In genomic region chr4:117279253-117279642, GRCm38 (mm10) we compare ENCODE assay signal across 28 mouse cellular contexts. TPM values are rescaled to one million over a fixed set of nuclear protein-coding genes. Genes with fewer than 3 reads are reported as not detected.
DNase-seq lines count a peak whose midpoint lies in the region; ATAC-seq and TF ChIP-seq lines count a peak whose summit lies in the region.
"Had no signal": no experiment of that assay in that cellular context is flagged by ENCODE, and none has a peak within 500 bp of the region (broad histone marks: within the 10 kb centered on the region; RNA-seq: fewer than 3 reads in every experiment).

No protein-coding gene starts in this region.

- dilution Hi-C loops in CH12.LX (cut with MboI; ENCODE audit: extremely low pct_ligation_motif_present, extremely low pct_unique_long_range_greater_than_20kb, low sequenced_read_pairs): no loop called here

- no peak for TF ChIP-seq CTCF in hindbrain, postnatal 0 days (IDR thresholded peaks at IDR 0.05; ENCODE audit: low read depth)
- no peak for TF ChIP-seq CTCF in liver, adult 2 months (IDR thresholded peaks at IDR 0.05; ENCODE audit: low read depth, low read length)
- TF ChIP-seq CTCF in CH12.LX (conservative IDR thresholded peaks at IDR 0.05 in 1 of 2, IDR thresholded peaks at IDR 0.05 in 1 of 2; ENCODE audit: low read depth in 2 of 2, low read length in 2 of 2): no peak

- H3K9ac ChIP-seq in hindbrain, postnatal 0 days (replicated peaks; ENCODE audit: low read length): no peak overlapping the region
- H3K9ac ChIP-seq in liver, adult 2 months (ENCODE audit: low read depth, low read length): no peak overlapping the region
- H3K9ac ChIP-seq in liver, embryonic 12.5 days: no peak overlapping the region
- no peak overlapping the region for H3K9ac ChIP-seq in CH12.LX (ENCODE audit: insufficient read depth, low read depth)
- H3K9ac ChIP-seq: embryonic facial prominence, embryonic 12.5 days; embryonic facial prominence, embryonic 15.5 days; forebrain, postnatal 0 days; hindbrain, embryonic 15.5 days had no signal

- H3K4me1 ChIP-seq in hindbrain, embryonic 10.5 days (replicated peaks): peaks cover 78% of the 10 kb centered on the region
- H3K4me1 ChIP-seq in hindbrain, postnatal 0 days (ENCODE audit: insufficient read depth, low read length): peaks cover 6% of the 10 kb centered on the region
- H3K4me1 ChIP-seq in liver, adult 2 months (ENCODE audit: control insufficient read depth, insufficient read depth, low read length): peaks cover 33% of the 10 kb centered on the region
- H3K4me1 ChIP-seq in liver, embryonic 12.5 days: peaks cover 15% of the 10 kb centered on the region
- peaks cover 11 to 31% of the 10 kb centered on the region in 2 experiments for H3K4me1 ChIP-seq in CH12.LX (ENCODE audit: control insufficient read depth in 1 of 2, insufficient read depth in 2 of 2)

- DNase-seq in hindbrain, embryonic 10.5 days (ENCODE audit: low spot score): no peak
- DNase-seq in hindbrain, postnatal 0 days (ENCODE audit: low spot score): no peak
- no peak for DNase-seq in liver, adult 2 months (ENCODE audit: extremely low read depth, low read depth, low spot score)
- DNase-seq in CH12.LX (ENCODE audit: extremely low read depth) (no peak), MN1 (ENCODE audit: low spot score) (peak; percentile 38)
- DNase-seq: adrenal gland, postnatal 10 days; cerebellum, adult 18-20 months; cerebellum, adult 9-10 months; cerebellum, postnatal 14 days; forebrain, postnatal 0 days; gastrocnemius, postnatal 10 days; gastrocnemius, postnatal 36 days; heart, adult 2 months; heart, postnatal 36 days had no signal

- peaks cover 100% of the 10 kb centered on the region for H3K36me3 ChIP-seq in hindbrain, embryonic 10.5 days
- peaks cover 34% of the 10 kb centered on the region; the same call in 1 of the 2 replicates for H3K36me3 ChIP-seq in hindbrain, postnatal 0 days (ENCODE audit: insufficient read depth, low read length)
- peaks cover 11% of the 10 kb centered on the region for H3K36me3 ChIP-seq in liver, adult 2 months (ENCODE audit: control insufficient read depth, insufficient read depth, low read length)
- peaks cover 100% of the 10 kb centered on the region for H3K36me3 ChIP-seq in liver, embryonic 12.5 days
- peaks cover 80 to 100% of the 10 kb centered on the region in 2 experiments for H3K36me3 ChIP-seq in CH12.LX (replicated peaks in 1 of 2; ENCODE audit: control insufficient read depth in 1 of 2, insufficient read depth in 1 of 2, low read length in 1 of 2)

- H3K4me2 ChIP-seq in hindbrain, postnatal 0 days (ENCODE audit: low read depth, low read length): no peak overlapping the region
- no peak overlapping the region for H3K4me2 ChIP-seq in liver, embryonic 12.5 days
- no peak overlapping the region for H3K4me2 ChIP-seq in CH12.LX (ENCODE audit: insufficient read depth, low read depth, poor library complexity, severe bottlenecking)
- H3K4me2 ChIP-seq: embryonic facial prominence, embryonic 12.5 days; embryonic facial prominence, embryonic 15.5 days; hindbrain, embryonic 15.5 days had no signal

- no peak overlapping the region for H3K4me3 ChIP-seq in hindbrain, embryonic 10.5 days
- no peak overlapping the region for H3K4me3 ChIP-seq in hindbrain, postnatal 0 days (ENCODE audit: low read length)
- H3K4me3 ChIP-seq in liver, adult 2 months (ENCODE audit: insufficient read depth, low read depth, low read length): no peak overlapping the region
- no peak overlapping the region for H3K4me3 ChIP-seq in liver, embryonic 12.5 days
- peak overlapping the region in 1 of 3 experiments; percentile 11 for H3K4me3 ChIP-seq in CH12.LX (replicated peaks in 1 of 3; ENCODE audit: low read depth in 2 of 3, low read length in 2 of 3, poor library complexity in 1 of 3)
- H3K4me3 ChIP-seq: embryonic facial prominence, embryonic 12.5 days; embryonic facial prominence, embryonic 15.5 days; heart, adult 2 months; heart, embryonic 10.5 days; hindbrain, embryonic 15.5 days had no signal

- H3K79me2 ChIP-seq in liver, adult 2 months (ENCODE audit: control insufficient read depth, insufficient read depth, low read length): no peaks in the 10 kb centered on the region
- no peaks in the 10 kb centered on the region for H3K79me2 ChIP-seq in CH12.LX (replicated peaks; ENCODE audit: control insufficient read depth, extremely low read depth, insufficient read depth, poor library complexity, severe bottlenecking)

- no peak for TF ChIP-seq EP300 in CH12.LX (IDR thresholded peaks at IDR 0.05; ENCODE audit: low read length)

- 86% methylated on average over 2 of the region's 2 CpGs for WGBS in hindbrain, embryonic 10.5 days
- 77% methylated on average over 2 of the region's 2 CpGs for WGBS in hindbrain, postnatal 0 days
- 82% methylated on average over 2 of the region's 2 CpGs for WGBS in liver, adult 2 months
- 81% methylated on average over 2 of the region's 2 CpGs for WGBS in liver, embryonic 12.5 days (ENCODE audit: insufficient replicate concordance)

- ATAC-seq in hindbrain, postnatal 0 days: no peak
- no peak for ATAC-seq in liver, embryonic 12.5 days
- ATAC-seq: CD4-positive, CD25-positive, alpha-beta regulatory T cell, adult 4 months; forebrain, embryonic 14.5 days; forebrain, postnatal 0 days; inflammation-experienced regulatory T-cells, adult 6 months; intestine, embryonic 16.5 days had no signal

- H3K9me3 ChIP-seq in hindbrain, embryonic 10.5 days: peaks cover 8% of the 10 kb centered on the region
- H3K9me3 ChIP-seq in hindbrain, postnatal 0 days (ENCODE audit: low read length): no peaks in the 10 kb centered on the region
- H3K9me3 ChIP-seq in liver, embryonic 12.5 days (replicated peaks): peaks cover 6% of the 10 kb centered on the region
- peaks cover 30% of the 10 kb centered on the region for H3K9me3 ChIP-seq in CH12.LX (replicated peaks; ENCODE audit: low read length)
- H3K9me3 ChIP-seq: embryonic facial prominence, embryonic 15.5 days; hindbrain, embryonic 15.5 days had no signal

- in situ Hi-C loops in CH12.LX (cut with MboI; ENCODE audit: low pct_ligation_motif_present, low pct_unique_long_range_greater_than_20kb, low sequenced_read_pairs): no loop called here

- H3K27me3 ChIP-seq in hindbrain, embryonic 10.5 days (ENCODE audit: insufficient read depth, poor library complexity, severe bottlenecking): peaks cover 12% of the 10 kb centered on the region; the same call in 1 of the 2 replicates
- H3K27me3 ChIP-seq in hindbrain, postnatal 0 days (ENCODE audit: insufficient read depth, low read length): no peaks in the 10 kb centered on the region; the same call in 1 of the 2 replicates
- no peaks in the 10 kb centered on the region for H3K27me3 ChIP-seq in liver, adult 2 months (ENCODE audit: control insufficient read depth, insufficient read depth, low read length)
- no peaks in the 10 kb centered on the region for H3K27me3 ChIP-seq in liver, embryonic 12.5 days (replicated peaks)
- H3K27me3 ChIP-seq in CH12.LX (replicated peaks): no peaks in the 10 kb centered on the region
- H3K27me3 ChIP-seq: embryonic facial prominence, embryonic 12.5 days; embryonic facial prominence, embryonic 15.5 days; hindbrain, embryonic 15.5 days; Patski had no signal

- TF ChIP-seq POLR2A in liver, adult 2 months (IDR thresholded peaks at IDR 0.05; ENCODE audit: extremely low read depth, insufficient read depth, low read length): no peak
- TF ChIP-seq POLR2A in CH12.LX (IDR thresholded peaks at IDR 0.05; ENCODE audit: low read depth, low read length): no peak

- H3K27ac ChIP-seq in hindbrain, embryonic 10.5 days: peak overlapping the region; percentile 23; the same call in 1 of the 2 replicates
- H3K27ac ChIP-seq in hindbrain, postnatal 0 days: no peak overlapping the region
- H3K27ac ChIP-seq in liver, adult 2 months (replicated peaks; ENCODE audit: insufficient read depth, low read depth, low read length): peak overlapping the region; percentile 33
- H3K27ac ChIP-seq in liver, embryonic 12.5 days: no peak overlapping the region
- H3K27ac ChIP-seq in CH12.LX (ENCODE audit: insufficient read depth, low read depth): peak overlapping the region; percentile 53
- H3K27ac ChIP-seq: embryonic facial prominence, embryonic 12.5 days; embryonic facial prominence, embryonic 15.5 days; heart, adult 2 months; heart, embryonic 10.5 days; hindbrain, embryonic 15.5 days had no signal

- TF ChIP-seq RAD21 in CH12.LX (IDR thresholded peaks at IDR 0.05; ENCODE audit: low read depth, low read length): no peak

TF ChIP-seq in CH12.LX, 34 proteins besides CTCF, POLR2A, EP300 and RAD21 (continues in another document):
- no peak for TF ChIP-seq ZKSCAN1 (IDR thresholded peaks at IDR 0.05; ENCODE audit: borderline replicate concordance, low read depth, low read length)
- TF ChIP-seq GABPA (IDR thresholded peaks at IDR 0.05; ENCODE audit: insufficient replicate concordance, low read depth, low read length): no peak
- TF ChIP-seq SIN3A (IDR thresholded peaks at IDR 0.05; ENCODE audit: low read length): no peak
- no peak for TF ChIP-seq KAT2A (IDR thresholded peaks at IDR 0.05; ENCODE audit: insufficient replicate concordance, low read length)
- TF ChIP-seq MAX (IDR thresholded peaks at IDR 0.05; ENCODE audit: low read length): no peak
- TF ChIP-seq ZNF384 (IDR thresholded peaks at IDR 0.05; ENCODE audit: low read depth, low read length): no peak
- TF ChIP-seq TBP (conservative IDR thresholded peaks at IDR 0.05; ENCODE audit: low read depth, low read length): no peak
- no peak for TF ChIP-seq E2F4 (IDR thresholded peaks at IDR 0.05; ENCODE audit: insufficient replicate concordance, low read depth, low read length)

RNA-seq across cellular contexts. Expression of gene Armh1, which starts 27.3 kb away (rescaled TPM):
- polyA plus RNA-seq in hindbrain, embryonic 10.5 days (2016; fragmentation: Nextera tagmentation; extraction: Ambion mirVana): 0.39 and 0.62 TPM in 2 replicates
- total RNA-seq in hindbrain, postnatal 0 days (2014; rRNA removed): 3.2 and 3.6 TPM in 2 replicates
- polyA plus RNA-seq in hindbrain, postnatal 0 days (2015; fragmentation: Nextera tagmentation; extraction: Ambion mirVana): 2.6 and 3.0 TPM in 2 replicates
- not detected in 2 replicates for total RNA-seq in liver, adult 2 months (2014; rRNA removed)
- not detected in 2 replicates for polyA plus RNA-seq in liver, adult 2 months (2012; rRNA removed)
- polyA plus RNA-seq in liver, embryonic 12.5 days (2016; fragmentation: Nextera tagmentation; extraction: Ambion mirVana): 0.17 TPM in 1 of 2 replicates, not detected in the other
- total RNA-seq in CH12.LX (2012; rRNA removed) (not detected in 2 replicates), CH12.LX (2014; rRNA removed) (not detected in 2 replicates)
- 0.18 TPM in 1 of 2 replicates, not detected in the other for polyA plus RNA-seq in CH12.LX (2012; ENCODE audit: insufficient read length, low read depth)
- total RNA-seq: common myeloid progenitor, adult 5-6 weeks; gastrocnemius, postnatal 36 days; granulocyte monocyte progenitor cell, adult 5-6 weeks; heart, adult 2 months; heart, postnatal 36 days had no signal
- polyA plus RNA-seq: C2C12; CD4-positive, CD25-positive, alpha-beta regulatory T cell, adult 4 months; hindbrain, embryonic 11.5 days; inflammation-experienced regulatory T-cells, adult 6 months had no signal

RNA-seq across cellular contexts. Expression of gene Tmem53, which starts 27.5 kb away (rescaled TPM):
- 10.7 and 13.1 TPM in 2 replicates for polyA plus RNA-seq in hindbrain, embryonic 10.5 days (2016; fragmentation: Nextera tagmentation; extraction: Ambion mirVana)
- total RNA-seq in hindbrain, postnatal 0 days (2014; rRNA removed): 7.5 and 16.5 TPM in 2 replicates
- polyA plus RNA-seq in hindbrain, postnatal 0 days (2015; fragmentation: Nextera tagmentation; extraction: Ambion mirVana): 14.0 and 14.5 TPM in 2 replicates
- 32.1 and 49.6 TPM in 2 replicates for total RNA-seq in liver, adult 2 months (2014; rRNA removed)
- polyA plus RNA-seq in liver, adult 2 months (2012; rRNA removed): 110 and 121 TPM in 2 replicates
- 1.8 and 2.3 TPM in 2 replicates for polyA plus RNA-seq in liver, embryonic 12.5 days (2016; fragmentation: Nextera tagmentation; extraction: Ambion mirVana)
- total RNA-seq in CH12.LX (2012; rRNA removed) (0.50 and 1.1 TPM in 2 replicates), CH12.LX (2014; rRNA removed) (1.4 and 1.5 TPM in 2 replicates)
- 1.00 and 1.2 TPM in 2 replicates for polyA plus RNA-seq in CH12.LX (2012; ENCODE audit: insufficient read length, low read depth)
- total RNA-seq: common myeloid progenitor, adult 5-6 weeks had no signal

Comparison
In these comparisons a context has a peak if more than half of its experiments do, and no peak if none do; other contexts are left out.
1. H3K27ac ChIP-seq: peak in hindbrain, embryonic 10.5 days (single experiment), liver, adult 2 months (single experiment) and CH12.LX (single experiment); none in hindbrain, postnatal 0 days (single experiment) and liver, embryonic 12.5 days (single experiment).